Mouse (Mus musculus): ENCODE data around the gene Atp8b4. TPM values are rescaled to one million over a fixed set of nuclear protein-coding genes. Genes with fewer than 3 reads are reported as not detected.

The Atp8b4 gene
- total and polyA plus RNA-seq, 2 experiments from 2014 or later: 0.11 TPM; not detected in 1

- H3K4me3 ChIP-seq (ENCODE audit: low read depth, low read length): no peak overlapping the region
- no peak overlapping the region for H3K4me2 ChIP-seq (ENCODE audit: low read depth)
- no peak overlapping the region for H3K9ac ChIP-seq
- WGBS: 66% methylated on average over 3 of the region's 3 CpGs
- no peaks in the 10 kb centered on the region for H3K27me3 ChIP-seq (ENCODE audit: insufficient read depth, low read length)
- H3K4me1 ChIP-seq (ENCODE audit: insufficient read depth): no peaks in the 10 kb centered on the region
- no peaks in the 10 kb centered on the region for H3K36me3 ChIP-seq (ENCODE audit: insufficient read depth)
- TF ChIP-seq CTCF (IDR thresholded peaks at IDR 0.05; ENCODE audit: low read depth): no peak
- no peak overlapping the region for H3K27ac ChIP-seq (ENCODE audit: low read depth, low read length)
- no peaks in the 10 kb centered on the region for H3K9me3 ChIP-seq (ENCODE audit: low read length)
- no peak for ATAC-seq
- no peak for DNase-seq
These were observed 198.1 kb downstream of the Atp8b4 start for GRCm38 (mm10) chr2:126302381-126302780.

- H3K27ac ChIP-seq (ENCODE audit: low read depth, low read length): no peak overlapping the region
- ATAC-seq (no peak), DNase-seq (no peak)
- WGBS: 91% methylated on average over 7 of the region's 7 CpGs
- no peak for TF ChIP-seq CTCF (IDR thresholded peaks at IDR 0.05; ENCODE audit: low read depth)
- H3K9me3 ChIP-seq (ENCODE audit: low read length): no peaks in the 10 kb centered on the region
- no peaks in the 10 kb centered on the region for H3K36me3 ChIP-seq (ENCODE audit: insufficient read depth)
- H3K4me1 ChIP-seq (ENCODE audit: insufficient read depth): no peaks in the 10 kb centered on the region
- H3K9ac ChIP-seq: no peak overlapping the region
- H3K4me2 ChIP-seq (ENCODE audit: low read depth): no peak overlapping the region
- no peaks in the 10 kb centered on the region for H3K27me3 ChIP-seq (ENCODE audit: insufficient read depth, low read length)
- H3K4me3 ChIP-seq (ENCODE audit: low read depth, low read length): no peak overlapping the region
These were observed 209.8 kb downstream of the Atp8b4 start for GRCm38 (mm10) chr2:126290702-126291101.

GRCm38 (mm10) chr2:126287942-126288341 is 212.5 kb downstream of the Atp8b4 start:
- no peak overlapping the region for H3K9ac ChIP-seq
- H3K27me3 ChIP-seq (ENCODE audit: insufficient read depth, low read length): no peaks in the 10 kb centered on the region
- H3K4me3 ChIP-seq (ENCODE audit: low read depth, low read length): no peak overlapping the region
- H3K9me3 ChIP-seq (ENCODE audit: low read length): no peaks in the 10 kb centered on the region
- no peaks in the 10 kb centered on the region for H3K36me3 ChIP-seq (ENCODE audit: insufficient read depth)
- no peak for DNase-seq
- no peaks in the 10 kb centered on the region for H3K4me1 ChIP-seq (ENCODE audit: insufficient read depth)
- H3K4me2 ChIP-seq (ENCODE audit: low read depth): no peak overlapping the region
- TF ChIP-seq CTCF (IDR thresholded peaks at IDR 0.05; ENCODE audit: low read depth): no peak
- no peak overlapping the region for H3K27ac ChIP-seq (ENCODE audit: low read depth, low read length)
- WGBS: 90% methylated on average over 5 of the region's 5 CpGs
- no peak for ATAC-seq

GRCm38 (mm10) chr2:126286420-126286819 is 214.1 kb downstream of the Atp8b4 start:
- Histone ChIP-seq H3K27ac (ENCODE audit: low read depth, low read length) (no peak overlapping the region), H3K4me3 (ENCODE audit: low read depth, low read length) (no peak overlapping the region), H3K9ac (no peak overlapping the region), H3K9me3 (ENCODE audit: low read length) (no peaks in the 10 kb centered on the region), H3K27me3 (ENCODE audit: insufficient read depth, low read length) (no peaks in the 10 kb centered on the region), H3K4me2 (ENCODE audit: low read depth) (no peak overlapping the region), H3K36me3 (ENCODE audit: insufficient read depth) (no peaks in the 10 kb centered on the region), H3K4me1 (ENCODE audit: insufficient read depth) (no peaks in the 10 kb centered on the region)
- DNase-seq (no peak), ATAC-seq (no peak)
- WGBS: 80% methylated on average over 7 of the region's 7 CpGs
- no peak for TF ChIP-seq CTCF (IDR thresholded peaks at IDR 0.05; ENCODE audit: low read depth)

GRCm38 (mm10) chr2:126284071-126284470 is 216.4 kb downstream of the Atp8b4 start:
- ATAC-seq: no peak
- WGBS: 84% methylated on average over 6 of the region's 6 CpGs
- Histone ChIP-seq H3K9me3 (ENCODE audit: low read length) (no peaks in the 10 kb centered on the region), H3K4me2 (ENCODE audit: low read depth) (no peak overlapping the region), H3K36me3 (ENCODE audit: insufficient read depth) (no peaks in the 10 kb centered on the region), H3K27me3 (ENCODE audit: insufficient read depth, low read length) (no peaks in the 10 kb centered on the region), H3K27ac (ENCODE audit: low read depth, low read length) (no peak overlapping the region), H3K4me3 (ENCODE audit: low read depth, low read length) (no peak overlapping the region), H3K4me1 (ENCODE audit: insufficient read depth) (no peaks in the 10 kb centered on the region), H3K9ac (no peak overlapping the region)
- TF ChIP-seq CTCF (IDR thresholded peaks at IDR 0.05; ENCODE audit: low read depth): no peak
- DNase-seq: no peak

- no peak for DNase-seq
- TF ChIP-seq CTCF (IDR thresholded peaks at IDR 0.05; ENCODE audit: low read depth): no peak
- 76% methylated on average over 3 of the region's 3 CpGs for WGBS
- no peak overlapping the region for H3K4me3 ChIP-seq (ENCODE audit: low read depth, low read length)
- H3K27me3 ChIP-seq (ENCODE audit: insufficient read depth, low read length): no peaks in the 10 kb centered on the region
- no peaks in the 10 kb centered on the region for H3K36me3 ChIP-seq (ENCODE audit: insufficient read depth)
- H3K4me1 ChIP-seq (ENCODE audit: insufficient read depth): no peaks in the 10 kb centered on the region
- ATAC-seq: no peak
- H3K4me2 ChIP-seq (ENCODE audit: low read depth): no peak overlapping the region
- no peak overlapping the region for H3K9ac ChIP-seq
- H3K27ac ChIP-seq (ENCODE audit: low read depth, low read length): no peak overlapping the region
- H3K9me3 ChIP-seq (ENCODE audit: low read length): no peaks in the 10 kb centered on the region
These were observed 217.4 kb downstream of the Atp8b4 start for GRCm38 (mm10) chr2:126283086-126283485.

GRCm38 (mm10) chr2:126275511-126275910 is 225.0 kb downstream of the Atp8b4 start:
- WGBS: 93% methylated on average over 3 of the region's 3 CpGs
- Histone ChIP-seq H3K9me3 (ENCODE audit: low read length) (no peaks in the 10 kb centered on the region), H3K27me3 (ENCODE audit: insufficient read depth, low read length) (no peaks in the 10 kb centered on the region), H3K27ac (ENCODE audit: low read depth, low read length) (no peak overlapping the region), H3K4me1 (ENCODE audit: insufficient read depth) (no peaks in the 10 kb centered on the region), H3K4me2 (ENCODE audit: low read depth) (no peak overlapping the region), H3K36me3 (ENCODE audit: insufficient read depth) (no peaks in the 10 kb centered on the region), H3K4me3 (ENCODE audit: low read depth, low read length) (no peak overlapping the region), H3K9ac (no peak overlapping the region)
- ATAC-seq (no peak), DNase-seq (no peak)
- TF ChIP-seq CTCF (IDR thresholded peaks at IDR 0.05; ENCODE audit: low read depth): no peak
